Mouse (Mus musculus) CH12.LX (cell line): ENCODE results near the gene Ngfr. TPM values are rescaled to one million over a fixed set of nuclear protein-coding genes. Genes with fewer than 3 reads are reported as not detected.

ENCODE experiments used
- DNase-seq: peaks from one replicate; pipeline ENCODE4 v3.0.0-alpha.2; 2013; ENCODE audit errors: extremely low read depth
- H3K27ac ChIP-seq: 2 replicates; pipeline ENCODE4 v1.5.1; 2012; ENCODE audit warnings: low read depth, mild to moderate bottlenecking, control low read depth, moderate library complexity; ENCODE audit not compliant: insufficient read depth
- H3K27me3 ChIP-seq: replicated peaks from 2 replicates; pipeline ENCODE3; 2012; ENCODE audit warnings: inconsistent platforms
- H3K36me3 ChIP-seq, 2 experiments: replicated peaks in 1 of 2; 2 replicates each; pipeline versions ENCODE3 to v1.6.1; 2012; ENCODE audit warnings: inconsistent platforms in 1 of 2, low read length in 1 of 2, mild to moderate bottlenecking in 1 of 2, mixed read lengths in 1 of 2, moderate library complexity in 1 of 2; ENCODE audit not compliant: control insufficient read depth in 1 of 2, insufficient read depth in 1 of 2
- H3K4me1 ChIP-seq, 2 experiments: 2 replicates each; pipeline ENCODE4 v1.6.1; 2012; ENCODE audit warnings: inconsistent platforms in 1 of 2, moderate library complexity in 1 of 2; ENCODE audit not compliant: insufficient read depth in 2 of 2, control insufficient read depth in 1 of 2
- H3K4me2 ChIP-seq: 2 replicates; pipeline ENCODE4 v1.6.1; 2012; ENCODE audit warnings: low read depth, mild to moderate bottlenecking, control low read depth; ENCODE audit not compliant: poor library complexity, insufficient read depth, severe bottlenecking
- H3K4me3 ChIP-seq, 3 experiments: fragments of 150-350 bp in 1 of 3; sonication (generic) in 1 of 3; replicated peaks in 1 of 3; 2 replicates each; pipeline versions ENCODE3 to v1.5.1; 2011 to 2012; ENCODE audit warnings: low read depth in 2 of 3, low read length in 2 of 3, mild to moderate bottlenecking in 2 of 3, moderate library complexity in 2 of 3, control low read depth in 1 of 3, improper control_type of control experiment in 1 of 3, inconsistent platforms in 1 of 3, mixed read lengths in 1 of 3; ENCODE audit not compliant: poor library complexity in 1 of 3
- H3K79me2 ChIP-seq: replicated peaks from 2 replicates; pipeline ENCODE4 v1.6.1; 2012; ENCODE audit warnings: mild to moderate bottlenecking, moderate library complexity; ENCODE audit not compliant: control insufficient read depth, poor library complexity, insufficient read depth, severe bottlenecking; ENCODE audit errors: extremely low read depth
- H3K9ac ChIP-seq: 2 replicates; pipeline ENCODE4 v1.6.1; 2012; ENCODE audit warnings: low read depth, mild to moderate bottlenecking, control low read depth, moderate library complexity; ENCODE audit not compliant: insufficient read depth
- H3K9me3 ChIP-seq: replicated peaks from 2 replicates; pipeline ENCODE3; 2012; ENCODE audit warnings: low read length, inconsistent platforms, mixed read lengths
- BHLHE40 ChIP-seq: IDR thresholded peaks from 2 replicates; pipeline ENCODE4 v1.6.1; 2011; ENCODE audit warnings: mild to moderate bottlenecking, low read depth, low read length, improper control_type of control experiment
- CHD1 ChIP-seq: IDR thresholded peaks from 2 replicates; pipeline ENCODE4 v1.6.1; 2012; ENCODE audit warnings: low read depth, low read length, improper control_type of control experiment, inconsistent platforms
- EP300 ChIP-seq: IDR thresholded peaks from 2 replicates; pipeline ENCODE4 v1.6.1; 2011; ENCODE audit warnings: low read length, improper control_type of control experiment
- GABPA ChIP-seq: IDR thresholded peaks from 2 replicates; pipeline ENCODE4 v1.6.1; 2012; ENCODE audit warnings: low read depth, low read length, improper control_type of control experiment, inconsistent platforms; ENCODE audit not compliant: insufficient replicate concordance
- HCFC1 ChIP-seq: IDR thresholded peaks from 2 replicates; pipeline ENCODE4 v1.6.1; 2012; ENCODE audit warnings: low read depth, mild to moderate bottlenecking, inconsistent platforms, low read length, improper control_type of control experiment
- IRF4 ChIP-seq: IDR thresholded peaks from 2 replicates; pipeline ENCODE4 v1.6.1; 2014; ENCODE audit warnings: low read depth, mild to moderate bottlenecking, inconsistent platforms, low read length, improper control_type of control experiment
- KAT2A ChIP-seq: IDR thresholded peaks from 2 replicates; pipeline ENCODE4 v1.6.1; 2012; ENCODE audit warnings: low read length, improper control_type of control experiment, inconsistent platforms; ENCODE audit not compliant: insufficient replicate concordance
- MAFK ChIP-seq: IDR thresholded peaks from 2 replicates; pipeline ENCODE4 v1.6.1; 2011; ENCODE audit warnings: low read length, improper control_type of control experiment; ENCODE audit not compliant: insufficient replicate concordance
- MAZ ChIP-seq: IDR thresholded peaks from 2 replicates; pipeline ENCODE4 v1.6.1; 2012; ENCODE audit warnings: low read depth, mild to moderate bottlenecking, inconsistent platforms, low read length, improper control_type of control experiment, moderate library complexity
- MXI1 ChIP-seq: IDR thresholded peaks from 2 replicates; pipeline ENCODE4 v1.6.1; 2011; ENCODE audit warnings: mild to moderate bottlenecking, low read depth, low read length, improper control_type of control experiment
- MYC ChIP-seq: IDR thresholded peaks from 2 replicates; pipeline ENCODE4 v1.6.1; 2011; ENCODE audit warnings: low read depth, mild to moderate bottlenecking, improper control_type of control experiment, low read length
- NRF1 ChIP-seq: IDR thresholded peaks from 2 replicates; pipeline ENCODE4 v1.6.1; 2014; ENCODE audit warnings: low read depth, mild to moderate bottlenecking, inconsistent platforms, low read length, improper control_type of control experiment, moderate library complexity
- PAX5 ChIP-seq: IDR thresholded peaks from 2 replicates; pipeline ENCODE4 v1.6.1; 2012; ENCODE audit warnings: low read length, inconsistent platforms, mixed read lengths
- POLR2AphosphoS2 ChIP-seq: IDR thresholded peaks from 2 replicates; pipeline ENCODE4 v1.6.1; 2011; ENCODE audit warnings: low read depth, low read length, improper control_type of control experiment
- RCOR1 ChIP-seq: conservative IDR thresholded peaks from 2 replicates; pipeline ENCODE4 v1.6.1; 2012; ENCODE audit warnings: low read depth, mild to moderate bottlenecking, inconsistent platforms, low read length, improper control_type of control experiment
- SIN3A ChIP-seq: IDR thresholded peaks from 2 replicates; pipeline ENCODE4 v1.6.1; 2012; ENCODE audit warnings: low read length, improper control_type of control experiment, inconsistent platforms
- SMC3 ChIP-seq: IDR thresholded peaks from 2 replicates; pipeline ENCODE4 v1.6.1; 2011; ENCODE audit warnings: low read depth, low read length, improper control_type of control experiment
- TBP ChIP-seq: conservative IDR thresholded peaks from 2 replicates; pipeline ENCODE4 v1.6.1; 2011; ENCODE audit warnings: low read depth, low read length, improper control_type of control experiment
- UBTF ChIP-seq: IDR thresholded peaks from 2 replicates; pipeline ENCODE4 v1.6.1; 2012; ENCODE audit warnings: low read depth, mild to moderate bottlenecking, inconsistent platforms, low read length, improper control_type of control experiment, moderate library complexity
- ZC3H11A ChIP-seq: IDR thresholded peaks from 2 replicates; pipeline ENCODE4 v1.6.1; 2012; ENCODE audit warnings: low read depth, mild to moderate bottlenecking, inconsistent platforms, low read length, improper control_type of control experiment
- ZMIZ1 ChIP-seq: IDR thresholded peaks from 2 replicates; pipeline ENCODE4 v1.6.1; 2012; ENCODE audit warnings: low read depth, mild to moderate bottlenecking, inconsistent platforms, low read length, improper control_type of control experiment
- ZNF384 ChIP-seq: IDR thresholded peaks from 2 replicates; pipeline ENCODE4 v1.6.1; 2012; ENCODE audit warnings: low read depth, low read length, improper control_type of control experiment, inconsistent platforms
- dilution Hi-C: fragments of 300-500 bp; cut with MboI; formaldehyde crosslinking; loops from 2 replicates; pipeline ENCODE4 v1.14.3; 2020; ENCODE audit warnings: low sequenced_read_pairs; ENCODE audit not compliant: extremely low pct_unique_long_range_greater_than_20kb, extremely low pct_ligation_motif_present
- in situ Hi-C: fragments of 300-500 bp; cut with MboI; formaldehyde crosslinking; loops from 3 replicates; pipeline ENCODE4 v1.14.3; 2019; ENCODE audit warnings: low sequenced_read_pairs, low pct_ligation_motif_present, low pct_unique_long_range_greater_than_20kb, mixed read lengths
- polyA plus RNA-seq: library from polyadenylated mRNA; unstranded; fragments of >175 nt; gene quantifications from 2 replicates; pipeline ENCODE4 v1.2.1, GENCODE M21; 2012; ENCODE audit warnings: low read depth; ENCODE audit not compliant: insufficient read length
- total RNA-seq, 2 experiments: library from RNA; depleted of rRNA; stranded (reverse); fragments of 300-350 nt in 1 of 2; fragments of >200 nt in 1 of 2; gene quantifications; 2 replicates each; pipeline ENCODE4 v1.2.3; 2012 to 2014

The Ngfr gene
- total and polyA plus RNA-seq, 3 experiments, result not detected

GRCm38 (mm10) chr11:95617785-95618465 lies 30.4 kb upstream of the Ngfr start:
- TF ChIP-seq MAFK, result no peak
- no peak for TF ChIP-seq HCFC1
- dilution Hi-C loops, result no loop called here
- Histone ChIP-seq H3K9me3 (no peaks in the 10 kb centered on the region), H3K4me3 (no peak overlapping the region), H3K79me2 (no peaks in the 10 kb centered on the region), H3K36me3 (no peaks in the 10 kb centered on the region), H3K27ac (no peak overlapping the region), H3K4me1 (peaks cover 0 to 3% of the 10 kb centered on the region in 2 experiments; a peak in 1 of 4 replicates), H3K9ac (no peak overlapping the region), H3K4me2 (no peak overlapping the region), H3K27me3 (peaks cover 89% of the 10 kb centered on the region)
- in situ Hi-C loops, result no loop called here
- no peak for DNase-seq

DNA sequence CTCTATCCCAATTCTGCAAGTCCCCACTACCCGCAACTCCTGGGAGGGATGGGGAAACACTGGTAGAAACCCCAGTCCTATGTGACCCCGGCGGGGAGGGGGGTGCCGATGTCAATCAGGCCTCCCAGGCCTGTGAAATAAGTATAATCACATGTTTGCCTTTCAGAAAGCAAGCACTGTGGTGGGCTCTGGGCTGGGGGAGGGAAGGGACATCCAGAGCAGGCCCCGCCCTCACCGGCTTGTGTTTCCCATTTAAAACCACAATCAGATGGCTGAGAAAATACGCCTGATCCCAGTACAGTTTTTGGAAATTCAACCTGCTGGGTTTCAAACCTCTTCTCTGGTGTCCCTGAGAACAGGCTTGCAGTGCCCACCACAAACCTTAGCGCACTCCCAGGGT lies 27.2 kb upstream of the Ngfr start:
- Histone ChIP-seq H3K27me3 (peaks cover 93% of the 10 kb centered on the region), H3K9ac (no peak overlapping the region), H3K4me2 (no peak overlapping the region), H3K79me2 (no peaks in the 10 kb centered on the region), H3K4me1 (peaks cover 0 to 3% of the 10 kb centered on the region in 2 experiments; a peak in 1 of 4 replicates), H3K9me3 (no peaks in the 10 kb centered on the region), H3K27ac (no peak overlapping the region), H3K36me3 (no peaks in the 10 kb centered on the region), H3K4me3 (no peak overlapping the region)
- no peak for DNase-seq
- in situ Hi-C loops, result loop anchor here (5.0 kb wide), 1 partner anchor 48 kb away; no protein-coding TSS in a partner anchor
- dilution Hi-C loops, result no loop called here
- no peak for TF ChIP-seq EP300
- no peak for TF ChIP-seq HCFC1
- TF ChIP-seq UBTF, result no peak
- TF ChIP-seq PAX5, result no peak
- no peak for TF ChIP-seq POLR2AphosphoS2
- no peak for TF ChIP-seq SIN3A
- no peak for TF ChIP-seq IRF4
- TF ChIP-seq KAT2A, result no peak

GRCm38 (mm10) chr11:95611283-95611682 lies 23.7 kb upstream of the Ngfr start:
- DNase-seq, result no peak
- H3K9me3 ChIP-seq, result no peaks in the 10 kb centered on the region
- in situ Hi-C loops (loop anchor here (5.0 kb wide), 1 partner anchor 51 kb away; no protein-coding TSS in a partner anchor), dilution Hi-C loops (no loop called here)
- peaks cover 85% of the 10 kb centered on the region for H3K27me3 ChIP-seq
- H3K27ac ChIP-seq, result no peak overlapping the region
- H3K4me1 ChIP-seq, result peaks cover 0 to 3% of the 10 kb centered on the region in 2 experiments; a peak in 1 of 4 replicates
- H3K4me3 ChIP-seq, result no peak overlapping the region
- H3K79me2 ChIP-seq, result no peaks in the 10 kb centered on the region
- H3K4me2 ChIP-seq, result no peak overlapping the region
- no peak overlapping the region for H3K9ac ChIP-seq
- H3K36me3 ChIP-seq, result no peaks in the 10 kb centered on the region
- TF ChIP-seq UBTF (no peak), RCOR1 (no peak), SMC3 (no peak), BHLHE40 (no peak), SIN3A (no peak), ZC3H11A (no peak), NRF1 (no peak), ZNF384 (no peak), CHD1 (no peak), MAZ (no peak), MYC (no peak), KAT2A (no peak), MXI1 (no peak), ZMIZ1 (no peak), TBP (no peak), GABPA (no peak)
